Mouse (Mus musculus) forebrain, embryonic 14.5 days (tissue): Measurements from ENCODE around the gene Polr2l. TPM values are rescaled to one million over a fixed set of nuclear protein-coding genes. Genes with fewer than 3 reads are reported as not detected.

ENCODE experiments used
- ATAC-seq: fragments of 200-750 bp; cut with Nextera tagmentation; 2 replicates; pipeline ENCODE4 v1.8.0; 2017; ENCODE audit warnings: mild to moderate bottlenecking, moderate library complexity
- DNase-seq: peaks from one replicate; pipeline ENCODE4 v3.0.0-alpha.2; 2015; ENCODE audit warnings: low spot score
- H3K27ac ChIP-seq: fragments of 300-500 bp; sonication (generic); 2 replicates; pipeline ENCODE4 v1.5.1; 2014; ENCODE audit warnings: low read depth, mild to moderate bottlenecking, control low read depth, low read length, moderate library complexity
- H3K27me3 ChIP-seq: fragments of 300-500 bp; sonication (generic); replicated peaks from 2 replicates; pipeline ENCODE4 v1.6.1; 2014; ENCODE audit warnings: low read length, control low read depth, mixed read lengths; ENCODE audit not compliant: control insufficient read depth, insufficient read depth
- H3K36me3 ChIP-seq: fragments of 300-500 bp; sonication (generic); 2 replicates; pipeline ENCODE4 v1.6.1; 2014; ENCODE audit warnings: low read length, control low read depth; ENCODE audit not compliant: control insufficient read depth, insufficient read depth
- H3K4me1 ChIP-seq: fragments of 300-500 bp; sonication (generic); 2 replicates; pipeline ENCODE4 v1.6.1; 2014; ENCODE audit warnings: antibody characterized with exemption, low read length, control low read depth; ENCODE audit not compliant: control insufficient read depth, insufficient read depth
- H3K4me2 ChIP-seq: fragments of 300-500 bp; sonication (generic); 2 replicates; pipeline ENCODE4 v1.6.1; 2014; ENCODE audit warnings: mild to moderate bottlenecking, control low read depth, low read length
- H3K4me3 ChIP-seq: fragments of 300-500 bp; sonication (generic); 2 replicates; pipeline ENCODE4 v1.5.1; 2014; ENCODE audit warnings: low read depth, low read length, control low read depth
- H3K9ac ChIP-seq: fragments of 300-500 bp; sonication (generic); 2 replicates; pipeline ENCODE4 v1.6.1; 2014; ENCODE audit warnings: mild to moderate bottlenecking, low read length, control low read depth, moderate library complexity
- H3K9me3 ChIP-seq: fragments of 300-500 bp; sonication (generic); replicated peaks from 2 replicates; pipeline ENCODE4 v1.6.1; 2016; ENCODE audit warnings: low read length, control low read depth, mixed read lengths; ENCODE audit not compliant: control insufficient read depth
- WGBS: fragments of 180-500 bp; shearing (Covaris S2); extraction: QIAGEN DNeasy Blood & Tissue Kit; methylation state at CpG from one replicate; pipeline ENCODE4 v1.1.7; 2014; 5-methylcytosine and 5-hydroxymethylcytosine counted together
- polyA plus RNA-seq: library from polyadenylated mRNA; unstranded; fragments of >200 nt; fragmentation: Nextera tagmentation; extraction: Ambion mirVana; gene quantifications from 2 replicates; pipeline ENCODE4 v1.2.1, GENCODE M21; 2014

Gene Polr2l
- polyA plus RNA-seq, result 72.2 and 79.3 TPM in 2 replicates

DNA sequence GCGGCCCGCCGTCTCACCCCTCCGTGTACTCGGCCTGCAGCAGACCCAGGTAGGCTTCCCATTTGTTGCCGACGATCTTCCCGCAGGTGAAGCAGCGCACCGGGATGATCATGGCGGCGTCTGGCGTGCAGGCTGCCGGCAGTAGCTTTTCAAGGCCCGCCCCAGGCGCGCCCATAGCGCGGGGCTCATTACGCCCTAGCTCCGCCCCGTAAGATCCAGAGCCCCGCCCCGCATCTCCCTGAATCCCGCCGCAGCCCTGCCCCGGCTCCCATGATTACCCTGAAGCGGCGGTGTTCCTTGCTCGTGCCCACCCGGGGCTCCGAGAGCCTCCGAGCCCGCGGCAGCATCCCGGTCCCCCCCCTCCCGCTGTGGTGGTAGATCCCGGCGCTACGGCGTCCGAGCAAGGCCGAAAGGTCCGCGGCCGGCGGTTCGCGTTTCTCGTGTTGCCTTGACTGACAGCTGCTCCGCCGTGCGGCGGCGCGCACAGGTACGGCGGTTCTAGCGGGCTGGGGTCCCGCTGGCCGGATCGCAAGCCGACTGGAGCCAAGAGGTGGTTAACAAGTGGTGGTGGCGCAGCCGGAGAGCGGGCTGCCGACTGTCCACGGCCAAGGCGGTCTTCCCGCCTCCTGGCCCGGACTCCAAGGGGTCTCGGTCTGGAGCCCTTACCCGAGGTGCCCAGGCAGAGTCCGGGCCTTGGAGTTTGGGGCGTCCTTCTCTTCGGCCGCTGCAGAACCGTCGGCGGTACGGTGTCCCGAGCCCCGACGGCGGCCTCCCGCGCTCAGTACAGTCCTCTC, at the start of gene Polr2l, which contains the start of gene Tspan4:
Gene Polr2l (minus strand): TSS at position 122 of the 794 bp plus-strand sequence.
Gene Tspan4 (plus strand): TSS at position 230 of the 794 bp plus-strand sequence.
- peak; percentile 90 for ATAC-seq
- Histone ChIP-seq H3K9ac (peak within 1 kb of the TSS; percentile 87), H3K36me3 (peaks cover 25% of the 10 kb centered on the region), H3K9me3 (no peaks in the 10 kb centered on the region), H3K27me3 (no peaks in the 10 kb centered on the region), H3K4me2 (peak within 1 kb of the TSS; percentile 88), H3K4me1 (peaks cover 8% of the 10 kb centered on the region), H3K27ac (peak within 1 kb of the TSS; percentile 83), H3K4me3 (peak within 1 kb of the TSS; percentile 67)
- 1% methylated on average over 86 of the region's 87 CpGs for WGBS
- peak; percentile 91 for DNase-seq

DNA sequence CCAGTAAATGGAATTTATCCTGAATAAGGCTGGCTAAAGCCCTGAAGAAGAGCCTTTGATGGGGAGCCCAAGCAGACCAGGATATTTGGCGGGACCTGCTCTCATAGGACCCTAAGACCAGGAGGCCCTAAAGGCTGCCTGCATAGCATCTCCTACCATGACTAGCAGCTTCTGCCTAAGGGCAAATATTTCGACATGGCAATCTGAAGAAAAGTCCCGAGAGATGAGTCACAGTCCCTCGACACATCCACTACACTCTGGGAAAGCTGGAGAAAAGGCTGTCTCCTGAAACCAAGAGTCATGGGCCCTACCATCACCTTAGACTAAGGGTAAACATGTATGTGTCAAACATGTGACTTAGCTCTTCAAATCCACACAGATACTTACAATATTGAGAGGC, 49.3 kb upstream of the Polr2l start:
- no peaks in the 10 kb centered on the region for H3K27me3 ChIP-seq
- no peaks in the 10 kb centered on the region for H3K9me3 ChIP-seq
- H3K4me2 ChIP-seq, result no peak overlapping the region
- no peak overlapping the region for H3K4me3 ChIP-seq
- no peak overlapping the region for H3K27ac ChIP-seq
- no peaks in the 10 kb centered on the region for H3K4me1 ChIP-seq
- DNase-seq, result no peak
- peaks cover 30% of the 10 kb centered on the region for H3K36me3 ChIP-seq
- H3K9ac ChIP-seq, result no peak overlapping the region
- ATAC-seq, result no peak
- WGBS, result 92% methylated on average over 4 of the region's 4 CpGs

DNA sequence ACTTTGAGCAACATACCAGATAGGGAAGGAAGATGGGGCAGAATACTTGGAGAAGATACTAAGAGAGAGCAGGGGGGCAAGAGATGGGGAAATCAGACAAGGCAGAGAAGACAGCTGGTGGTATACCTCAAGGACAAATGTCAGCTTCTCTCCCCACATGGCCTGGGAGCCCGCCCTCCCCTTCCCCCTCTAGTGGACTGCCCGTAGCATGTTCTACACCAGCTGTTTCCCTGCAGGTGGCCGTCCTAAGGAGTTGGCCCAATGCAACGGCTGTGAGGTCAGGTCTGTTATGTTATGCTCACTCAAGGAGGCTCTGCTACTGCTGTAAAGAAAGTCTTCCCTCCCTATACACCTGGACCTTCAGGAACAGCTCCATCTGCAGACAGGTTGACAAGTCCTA, 48.1 kb upstream of the Polr2l start:
- Histone ChIP-seq H3K27ac (no peak overlapping the region), H3K9ac (no peak overlapping the region), H3K9me3 (no peaks in the 10 kb centered on the region), H3K4me3 (no peak overlapping the region), H3K36me3 (peaks cover 22% of the 10 kb centered on the region), H3K4me2 (no peak overlapping the region), H3K27me3 (no peaks in the 10 kb centered on the region), H3K4me1 (no peaks in the 10 kb centered on the region)
- DNase-seq (no peak), ATAC-seq (no peak)
- 54% methylated on average over 4 of the region's 4 CpGs for WGBS

DNA sequence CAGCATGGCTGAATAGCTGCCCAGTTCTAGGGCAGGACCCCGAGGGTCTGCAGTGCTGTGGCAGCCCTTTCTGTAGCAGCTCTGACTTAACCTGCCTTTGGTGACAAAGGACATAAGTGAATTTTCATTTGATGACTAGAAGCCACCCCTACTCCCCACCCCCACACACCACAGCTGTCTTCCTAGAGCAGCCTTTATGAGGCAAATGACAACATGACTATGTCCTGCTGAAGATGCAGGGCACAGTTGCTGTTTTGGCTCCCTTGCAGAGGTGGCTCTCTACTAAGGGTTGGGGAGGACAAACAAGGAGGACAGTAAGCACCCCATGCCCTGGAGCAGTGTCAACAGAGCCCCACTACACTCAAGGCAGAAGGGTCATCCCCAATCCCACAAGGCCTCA, 44.9 kb upstream of the Polr2l start:
- no peak overlapping the region for H3K4me2 ChIP-seq
- 89% methylated on average over 1 of the region's 1 CpGs for WGBS

DNA sequence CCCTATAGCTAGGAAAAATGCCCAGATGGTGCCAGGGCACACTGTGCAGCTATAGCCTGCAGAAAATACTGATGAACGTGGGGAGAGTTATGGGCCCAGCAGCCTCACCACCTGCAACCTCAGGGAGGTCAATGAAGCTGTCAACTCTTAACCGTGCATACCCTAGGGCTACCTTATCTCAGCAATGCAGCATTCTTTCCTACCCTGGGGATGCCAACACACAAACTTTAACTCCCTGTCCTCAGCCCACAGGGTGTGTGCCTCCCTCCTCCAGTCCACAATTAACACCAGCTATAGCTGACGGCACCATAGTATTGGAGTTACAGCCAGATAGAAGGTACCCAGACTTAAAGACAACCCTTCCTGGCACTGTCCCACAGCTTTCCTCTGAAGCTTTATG, 44.0 kb upstream of the Polr2l start:
- 82% methylated on average over 3 of the region's 3 CpGs for WGBS
- no peak for ATAC-seq
- H3K4me2 ChIP-seq, result no peak overlapping the region

More for the DNA sequence above, 44.9 kb upstream of the Polr2l start:
- ATAC-seq, result no peak
- Histone ChIP-seq H3K4me3 (no peak overlapping the region), H3K36me3 (peaks cover 7% of the 10 kb centered on the region), H3K9ac (no peak overlapping the region), H3K27me3 (no peaks in the 10 kb centered on the region), H3K27ac (no peak overlapping the region), H3K9me3 (no peaks in the 10 kb centered on the region), H3K4me1 (no peaks in the 10 kb centered on the region)
- no peak for DNase-seq

DNA sequence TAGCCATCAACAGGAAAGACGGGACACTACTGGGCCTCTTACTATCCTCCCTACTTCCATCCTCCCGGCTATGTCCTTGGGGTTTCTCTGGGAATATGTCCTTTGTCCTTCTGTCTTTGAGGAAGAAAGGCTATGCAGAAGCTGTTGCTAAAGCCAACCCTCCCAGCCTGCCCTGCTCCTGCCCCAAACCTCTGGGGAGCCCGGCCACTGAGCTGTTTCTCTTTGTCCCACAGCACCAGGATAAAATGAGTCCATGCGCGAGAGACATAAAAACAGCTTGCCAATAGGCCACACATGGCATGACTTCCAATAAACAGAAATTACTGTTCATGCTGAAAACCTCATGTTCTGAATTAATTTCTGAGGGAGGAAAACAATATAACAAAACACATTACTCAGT, 43.4 kb upstream of the Polr2l start:
- H3K27ac ChIP-seq, result no peak overlapping the region
- no peak overlapping the region for H3K4me3 ChIP-seq
- peaks cover 9% of the 10 kb centered on the region for H3K36me3 ChIP-seq
- no peaks in the 10 kb centered on the region for H3K9me3 ChIP-seq
- DNase-seq (no peak), ATAC-seq (no peak)
- no peaks in the 10 kb centered on the region for H3K27me3 ChIP-seq
- H3K9ac ChIP-seq, result no peak overlapping the region
- H3K4me1 ChIP-seq, result no peaks in the 10 kb centered on the region
- WGBS, result 87% methylated on average over 5 of the region's 5 CpGs
- no peak overlapping the region for H3K4me2 ChIP-seq

More for the DNA sequence above, 44.0 kb upstream of the Polr2l start:
- no peak overlapping the region for H3K27ac ChIP-seq
- H3K4me3 ChIP-seq, result no peak overlapping the region
- no peak for DNase-seq
- no peaks in the 10 kb centered on the region for H3K9me3 ChIP-seq
- H3K9ac ChIP-seq, result no peak overlapping the region
- no peaks in the 10 kb centered on the region for H3K4me1 ChIP-seq
- H3K36me3 ChIP-seq, result peaks cover 9% of the 10 kb centered on the region
- no peaks in the 10 kb centered on the region for H3K27me3 ChIP-seq

DNA sequence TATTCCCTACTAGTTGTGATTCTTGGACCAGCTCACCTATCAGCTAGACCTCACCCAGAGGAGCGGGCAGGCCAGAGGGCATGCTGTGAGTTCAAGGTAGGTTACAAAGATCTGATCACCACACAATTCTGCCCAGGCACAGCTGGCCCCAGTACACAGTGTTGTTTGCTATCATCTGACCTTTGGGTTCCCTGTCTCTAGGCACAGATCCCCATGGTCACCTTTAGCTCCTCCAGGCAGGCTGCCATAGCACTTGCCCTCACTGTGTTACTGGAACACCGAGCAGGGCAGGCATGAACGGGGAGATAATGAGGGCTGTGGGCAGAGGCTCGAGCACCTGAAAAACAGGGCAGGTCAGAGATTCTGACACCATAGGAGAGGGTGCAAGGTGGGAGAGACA, 42.7 kb upstream of the Polr2l start:
- Histone ChIP-seq H3K4me1 (no peaks in the 10 kb centered on the region), H3K27me3 (no peaks in the 10 kb centered on the region), H3K9ac (no peak overlapping the region), H3K4me2 (no peak overlapping the region), H3K9me3 (no peaks in the 10 kb centered on the region), H3K4me3 (no peak overlapping the region), H3K27ac (no peak overlapping the region), H3K36me3 (peaks cover 12% of the 10 kb centered on the region)
- DNase-seq (no peak), ATAC-seq (no peak)
- WGBS, result 88% methylated on average over 4 of the region's 4 CpGs

DNA sequence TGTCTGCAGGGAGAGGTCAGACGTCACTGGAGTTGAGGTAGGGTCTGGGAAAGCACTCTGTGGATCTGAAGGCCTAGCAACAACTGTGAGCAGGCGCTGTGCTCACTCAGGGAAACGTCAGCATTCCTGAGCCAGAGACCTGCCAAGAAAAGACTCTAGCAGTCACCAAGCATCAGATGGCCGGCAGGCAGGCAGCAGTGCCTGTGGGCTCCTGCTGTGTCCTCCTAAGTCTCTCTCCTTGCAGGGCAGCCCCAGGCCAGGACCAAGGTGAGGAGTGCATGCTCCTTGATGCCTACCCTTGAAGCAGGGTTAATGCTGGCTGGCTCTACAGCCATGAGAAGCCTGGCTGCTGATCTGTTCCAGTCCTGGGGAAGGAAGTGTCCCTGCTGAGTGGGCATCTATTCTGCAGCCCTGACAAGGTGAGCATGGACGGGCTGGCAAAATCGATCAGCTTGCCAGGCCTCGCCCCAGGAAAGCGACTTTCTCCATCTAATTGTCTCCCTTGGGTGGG, 35.8 kb upstream of the Polr2l start:
- DNase-seq (no peak), ATAC-seq (no peak)
- H3K9me3 ChIP-seq, result no peaks in the 10 kb centered on the region
- no peaks in the 10 kb centered on the region for H3K27me3 ChIP-seq
- peaks cover 13% of the 10 kb centered on the region for H3K36me3 ChIP-seq
- H3K4me1 ChIP-seq, result no peaks in the 10 kb centered on the region
- no peak overlapping the region for H3K27ac ChIP-seq
- no peak overlapping the region for H3K4me2 ChIP-seq
- H3K9ac ChIP-seq, result no peak overlapping the region
- H3K4me3 ChIP-seq, result no peak overlapping the region
- 71% methylated on average over 8 of the region's 8 CpGs for WGBS

DNA sequence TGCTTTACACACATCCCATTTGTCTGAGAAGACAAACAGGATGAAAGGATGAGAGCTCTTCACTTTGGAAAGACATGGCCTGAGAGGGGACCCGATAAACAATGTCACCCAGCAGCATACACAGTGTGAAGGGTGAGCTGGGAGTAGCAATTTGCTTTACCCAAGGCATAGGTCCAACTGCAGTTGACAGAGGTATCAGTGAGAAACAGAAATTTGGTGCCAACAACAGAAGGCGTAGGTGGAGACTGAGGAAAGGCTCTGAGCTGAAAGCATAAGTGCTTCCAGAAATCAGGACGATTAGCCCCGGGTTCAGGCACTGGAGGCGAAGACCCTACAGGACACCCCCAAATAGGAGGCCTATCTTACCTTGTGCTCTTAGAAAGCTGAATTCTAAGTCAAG, 35.3 kb upstream of the Polr2l start:
- DNase-seq (no peak), ATAC-seq (no peak)
- H3K4me2 ChIP-seq, result no peak overlapping the region
- H3K36me3 ChIP-seq, result peaks cover 13% of the 10 kb centered on the region
- H3K9me3 ChIP-seq, result no peaks in the 10 kb centered on the region
- no peak overlapping the region for H3K4me3 ChIP-seq
- H3K27ac ChIP-seq, result no peak overlapping the region
- H3K9ac ChIP-seq, result no peak overlapping the region
- H3K4me1 ChIP-seq, result no peaks in the 10 kb centered on the region
- WGBS, result 91% methylated on average over 5 of the region's 5 CpGs
- no peaks in the 10 kb centered on the region for H3K27me3 ChIP-seq
